Mouse (Mus musculus): ENCODE results near the gene Frat1. TPM values are rescaled to one million over a fixed set of nuclear protein-coding genes. Genes with fewer than 3 reads are reported as not detected.
"Not testable (repeated sequence)": the region's sequence is repeated elsewhere in the genome, so short reads cannot be mapped to it uniquely, and the experiment has no call there.

Frat1 gene
- polyA plus RNA-seq, 1 experiment from 2014 or later: 18.2 TPM

- H3K27ac ChIP-seq (ENCODE audit: low read depth, low read length): peak overlapping the region; percentile 93; the same call in 1 of the 2 replicates
- 7% methylated on average over 21 of the region's 21 CpGs for WGBS
- H3K9ac ChIP-seq (ENCODE audit: low read depth, low read length): peak overlapping the region; percentile 78
- peak overlapping the region; percentile 70 for H3K4me2 ChIP-seq (ENCODE audit: low read length)
- no peaks in the 10 kb centered on the region for H3K36me3 ChIP-seq (ENCODE audit: control insufficient read depth, insufficient read depth, low read length)
- peak overlapping the region; percentile 87 for H3K4me3 ChIP-seq (ENCODE audit: low read length)
- no peaks in the 10 kb centered on the region for H3K27me3 ChIP-seq (replicated peaks; ENCODE audit: control insufficient read depth, insufficient read depth, low read length)
- no peak for ATAC-seq
- H3K4me1 ChIP-seq (ENCODE audit: control insufficient read depth, insufficient read depth, low read depth, low read length): peaks cover 21% of the 10 kb centered on the region
- no peaks in the 10 kb centered on the region for H3K9me3 ChIP-seq (ENCODE audit: control insufficient read depth, low read length)
Measured at GRCm38 (mm10) chr19:41846366-41847090, 16.8 kb downstream of the Frat1 start.

DNA sequence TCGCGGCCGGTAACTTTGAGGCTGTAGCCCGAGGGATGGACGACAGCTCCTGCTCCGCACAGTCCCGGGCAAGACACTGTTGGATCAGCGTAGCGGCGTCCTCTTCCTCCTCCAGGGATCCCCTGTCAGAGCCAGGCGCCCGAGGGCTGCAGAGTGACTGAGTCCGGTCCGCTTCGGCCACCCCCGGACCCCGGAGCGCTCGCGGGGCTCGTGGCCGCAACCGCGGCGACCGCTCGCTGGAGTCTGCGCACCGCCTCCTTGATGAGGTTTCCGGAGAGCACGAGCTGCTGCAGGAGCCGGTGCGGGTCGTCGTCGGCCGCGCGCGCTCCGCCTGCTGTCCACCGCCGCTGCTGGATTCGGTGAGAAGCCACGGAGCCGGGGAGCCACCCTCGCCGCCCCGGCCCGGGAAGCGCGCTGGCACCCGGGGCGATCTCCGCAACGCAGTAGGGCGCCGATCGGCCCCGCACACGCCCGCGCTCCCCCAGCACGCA lies 17.4 kb downstream of the Frat1 start:
- H3K4me1 ChIP-seq (ENCODE audit: control insufficient read depth, insufficient read depth, low read depth, low read length): peaks cover 21% of the 10 kb centered on the region
- 0% methylated on average over 39 of the region's 64 CpGs for WGBS
- H3K27ac ChIP-seq (ENCODE audit: low read depth, low read length): peak overlapping the region; percentile 93
- no peaks in the 10 kb centered on the region for H3K36me3 ChIP-seq (ENCODE audit: control insufficient read depth, insufficient read depth, low read length)
- peak; percentile 4 for ATAC-seq
- H3K4me2 ChIP-seq (ENCODE audit: low read length): peak overlapping the region; percentile 70
- no peaks in the 10 kb centered on the region for H3K9me3 ChIP-seq (ENCODE audit: control insufficient read depth, low read length)
- H3K9ac ChIP-seq (ENCODE audit: low read depth, low read length): peak overlapping the region; percentile 78
- H3K4me3 ChIP-seq (ENCODE audit: low read length): peak overlapping the region; percentile 87
- no peaks in the 10 kb centered on the region for H3K27me3 ChIP-seq (replicated peaks; ENCODE audit: control insufficient read depth, insufficient read depth, low read length)

- H3K4me1 ChIP-seq (ENCODE audit: control insufficient read depth, insufficient read depth, low read depth, low read length): peaks cover 21% of the 10 kb centered on the region
- not testable (repeated sequence) for H3K27me3 ChIP-seq (replicated peaks; ENCODE audit: control insufficient read depth, insufficient read depth, low read length); H3K36me3 ChIP-seq (ENCODE audit: control insufficient read depth, insufficient read depth, low read length); H3K9me3 ChIP-seq (ENCODE audit: control insufficient read depth, low read length)
- H3K9ac ChIP-seq (ENCODE audit: low read depth, low read length): peak overlapping the region; percentile 78
- peak overlapping the region; percentile 70 for H3K4me2 ChIP-seq (ENCODE audit: low read length)
- H3K4me3 ChIP-seq (ENCODE audit: low read length): peak overlapping the region; percentile 87
- 0% methylated on average over 32 of the region's 53 CpGs for WGBS
- H3K27ac ChIP-seq (ENCODE audit: low read depth, low read length): peak overlapping the region; percentile 93
- ATAC-seq: peak; percentile 77
Measured at GRCm38 (mm10) chr19:41847614-41847991, 17.8 kb downstream of the Frat1 start.

GRCm38 (mm10) chr19:41847992-41848851 lies 18.5 kb downstream of the Frat1 start, which contains the start of gene Frat2:
Frat2 (minus strand) TSS chr19:41848132.
- H3K9me3 ChIP-seq (ENCODE audit: control insufficient read depth, low read length): no peaks in the 10 kb centered on the region
- no peaks in the 10 kb centered on the region for H3K27me3 ChIP-seq (replicated peaks; ENCODE audit: control insufficient read depth, insufficient read depth, low read length)
- peak; percentile 96 for ATAC-seq
- peak within 1 kb of the TSS; percentile 70 for H3K4me2 ChIP-seq (ENCODE audit: low read length)
- H3K9ac ChIP-seq (ENCODE audit: low read depth, low read length): peak within 1 kb of the TSS; percentile 78
- peak within 1 kb of the TSS; percentile 93 for H3K27ac ChIP-seq (ENCODE audit: low read depth, low read length)
- H3K4me1 ChIP-seq (ENCODE audit: control insufficient read depth, insufficient read depth, low read depth, low read length): peaks cover 21% of the 10 kb centered on the region
- H3K36me3 ChIP-seq (ENCODE audit: control insufficient read depth, insufficient read depth, low read length): no peaks in the 10 kb centered on the region
- H3K4me3 ChIP-seq (ENCODE audit: low read length): peak within 1 kb of the TSS; percentile 87
- under 1% methylated on average over 72 of the region's 72 CpGs for WGBS

- H3K27ac ChIP-seq (ENCODE audit: low read depth, low read length): peak overlapping the region; percentile 72
- H3K4me2 ChIP-seq (ENCODE audit: low read length): no peak overlapping the region
- no peaks in the 10 kb centered on the region for H3K9me3 ChIP-seq (ENCODE audit: control insufficient read depth, low read length)
- 15% methylated on average over 6 of the region's 6 CpGs for WGBS
- H3K27me3 ChIP-seq (replicated peaks; ENCODE audit: control insufficient read depth, insufficient read depth, low read length): no peaks in the 10 kb centered on the region
- H3K9ac ChIP-seq (ENCODE audit: low read depth, low read length): no peak overlapping the region
- peaks cover 21% of the 10 kb centered on the region for H3K4me1 ChIP-seq (ENCODE audit: control insufficient read depth, insufficient read depth, low read depth, low read length)
- no peak for ATAC-seq
- no peak overlapping the region for H3K4me3 ChIP-seq (ENCODE audit: low read length)
- H3K36me3 ChIP-seq (ENCODE audit: control insufficient read depth, insufficient read depth, low read length): no peaks in the 10 kb centered on the region
Measured at GRCm38 (mm10) chr19:41850021-41850718, 20.4 kb downstream of the Frat1 start.

DNA sequence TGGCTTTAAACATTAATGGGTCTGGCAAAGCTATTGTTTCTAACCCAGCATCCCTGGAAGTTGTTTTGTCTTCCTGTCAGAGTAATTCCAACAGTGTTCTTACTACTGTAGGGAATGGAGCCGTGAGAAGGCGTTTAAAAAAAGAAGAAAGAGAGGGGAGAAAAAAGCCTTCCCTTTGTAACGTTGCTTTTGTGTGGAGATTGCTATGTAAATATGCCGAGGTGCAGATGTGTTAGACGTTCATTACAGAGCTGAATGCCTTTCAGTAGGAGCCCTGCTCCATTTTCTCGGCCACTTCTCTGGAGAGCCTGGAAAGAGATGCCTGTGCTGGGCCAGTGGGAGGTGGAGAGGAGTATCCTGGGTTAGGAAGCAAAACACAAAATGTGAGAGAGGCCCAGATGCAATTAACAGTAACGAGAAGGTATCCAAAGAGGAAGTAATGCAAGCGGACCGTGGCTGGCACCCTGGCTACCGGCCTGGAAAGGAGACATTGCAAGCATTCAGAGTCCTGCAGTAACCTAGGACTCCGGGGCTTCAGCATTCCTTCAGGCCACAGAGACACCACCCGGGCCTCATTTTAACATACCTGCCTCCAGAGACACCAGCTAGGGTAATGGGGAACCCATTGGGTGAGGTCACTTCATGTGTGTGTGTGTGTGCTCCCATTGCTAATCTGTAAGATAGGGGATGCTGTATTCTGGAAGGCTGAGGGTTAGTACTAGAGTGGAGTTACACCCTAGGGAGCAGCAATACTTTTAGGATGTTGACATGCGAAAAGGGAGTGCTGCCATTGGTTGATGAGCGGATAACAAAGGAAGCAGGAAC lies 21.2 kb downstream of the Frat1 start:
- no peaks in the 10 kb centered on the region for H3K27me3 ChIP-seq (replicated peaks; ENCODE audit: control insufficient read depth, insufficient read depth, low read length)
- WGBS: 13% methylated on average over 14 of the region's 14 CpGs
- H3K9ac ChIP-seq (ENCODE audit: low read depth, low read length): no peak overlapping the region
- H3K36me3 ChIP-seq (ENCODE audit: control insufficient read depth, insufficient read depth, low read length): no peaks in the 10 kb centered on the region
- no peaks in the 10 kb centered on the region for H3K9me3 ChIP-seq (ENCODE audit: control insufficient read depth, low read length)
- H3K4me2 ChIP-seq (ENCODE audit: low read length): peak overlapping the region; percentile 26
- peaks cover 19% of the 10 kb centered on the region for H3K4me1 ChIP-seq (ENCODE audit: control insufficient read depth, insufficient read depth, low read depth, low read length)
- peak overlapping the region; percentile 72 for H3K27ac ChIP-seq (ENCODE audit: low read depth, low read length)
- no peak overlapping the region for H3K4me3 ChIP-seq (ENCODE audit: low read length)
- no peak for ATAC-seq

DNA sequence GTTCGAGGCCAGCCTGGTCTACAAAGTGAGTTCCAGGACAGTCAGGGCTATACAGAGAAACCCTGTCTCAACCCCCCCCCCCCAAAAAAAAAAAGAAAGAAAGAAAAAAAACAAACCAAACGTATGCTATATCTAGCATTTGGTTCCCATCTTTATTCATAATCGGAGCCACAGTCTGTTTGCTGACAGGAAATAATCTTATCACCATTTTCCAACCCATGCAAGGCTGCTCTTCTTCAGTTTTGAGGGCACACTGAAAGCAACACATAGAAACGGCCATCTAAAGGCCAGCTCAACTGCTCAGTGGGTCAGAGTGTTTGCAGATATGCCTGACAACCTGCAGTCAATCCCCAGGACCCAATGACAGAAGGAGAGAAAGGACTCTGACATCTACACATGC lies 22.7 kb downstream of the Frat1 start:
- H3K4me1 ChIP-seq (ENCODE audit: control insufficient read depth, insufficient read depth, low read depth, low read length): peaks cover 10% of the 10 kb centered on the region
- 87% methylated on average over 4 of the region's 4 CpGs for WGBS
- no peaks in the 10 kb centered on the region for H3K27me3 ChIP-seq (replicated peaks; ENCODE audit: control insufficient read depth, insufficient read depth, low read length)
- no peak for ATAC-seq
- no peaks in the 10 kb centered on the region for H3K9me3 ChIP-seq (ENCODE audit: control insufficient read depth, low read length)
- H3K4me3 ChIP-seq (ENCODE audit: low read length): no peak overlapping the region
- H3K27ac ChIP-seq (ENCODE audit: low read depth, low read length): no peak overlapping the region
- no peak overlapping the region for H3K4me2 ChIP-seq (ENCODE audit: low read length)
- no peak overlapping the region for H3K9ac ChIP-seq (ENCODE audit: low read depth, low read length)
- H3K36me3 ChIP-seq (ENCODE audit: control insufficient read depth, insufficient read depth, low read length): no peaks in the 10 kb centered on the region

- Histone ChIP-seq H3K9ac (ENCODE audit: low read depth, low read length) (no peak overlapping the region), H3K9me3 (ENCODE audit: control insufficient read depth, low read length) (no peaks in the 10 kb centered on the region), H3K4me3 (ENCODE audit: low read length) (no peak overlapping the region), H3K27me3 (replicated peaks; ENCODE audit: control insufficient read depth, insufficient read depth, low read length) (no peaks in the 10 kb centered on the region), H3K4me1 (ENCODE audit: control insufficient read depth, insufficient read depth, low read depth, low read length) (no peaks in the 10 kb centered on the region), H3K4me2 (ENCODE audit: low read length) (no peak overlapping the region), H3K36me3 (ENCODE audit: control insufficient read depth, insufficient read depth, low read length) (peaks cover 7% of the 10 kb centered on the region), H3K27ac (ENCODE audit: low read depth, low read length) (no peak overlapping the region)
- ATAC-seq: no peak
- 86% methylated on average over 5 of the region's 5 CpGs for WGBS
Measured at GRCm38 (mm10) chr19:41857086-41857762, 27.5 kb downstream of the Frat1 start.

Measured in hindbrain, embryonic 16.5 days (tissue).